Mouse (Mus musculus): Measurements from ENCODE around the gene Rag1.
A peak's percentile ranks its signal among the peaks of the same experiment; 100 is the strongest.

Gene Rag1

DNA sequence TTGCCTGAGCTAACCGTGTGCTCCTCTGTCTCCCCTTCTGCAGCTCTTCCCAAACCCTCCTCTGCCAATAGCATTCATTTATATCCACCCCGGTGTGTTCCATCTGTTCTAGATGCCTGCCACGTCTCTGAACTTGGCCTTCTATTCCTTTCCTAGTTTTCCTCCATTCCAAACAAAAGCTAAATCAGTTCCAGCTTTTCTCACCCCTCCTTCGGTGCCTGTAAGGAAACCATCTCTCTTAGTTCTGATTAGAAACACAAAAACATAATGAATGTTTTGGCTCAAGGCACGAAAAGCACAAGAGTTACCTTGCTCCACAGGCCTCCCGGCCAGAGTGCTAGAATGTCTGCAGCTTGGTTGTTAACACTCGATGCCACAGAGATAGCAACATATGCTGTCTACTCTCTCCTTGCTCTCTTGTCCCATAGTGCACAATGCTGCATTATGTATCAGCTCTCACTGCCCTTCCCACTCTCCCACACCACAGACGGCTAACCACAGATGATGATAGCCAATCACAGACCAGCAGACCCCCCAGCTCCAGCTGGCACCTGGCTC, at the start of gene Rag1, which contains the start of gene B230118H07Rik:
Gene Rag1, minus strand, starts transcription at position 388 of the 558 bp plus-strand sequence.
Gene B230118H07Rik, minus strand, starts transcription at position 419 of the 558 bp plus-strand sequence.
- no peak for DNase-seq (ENCODE audit: low spot score in 2 of 2)

DNA sequence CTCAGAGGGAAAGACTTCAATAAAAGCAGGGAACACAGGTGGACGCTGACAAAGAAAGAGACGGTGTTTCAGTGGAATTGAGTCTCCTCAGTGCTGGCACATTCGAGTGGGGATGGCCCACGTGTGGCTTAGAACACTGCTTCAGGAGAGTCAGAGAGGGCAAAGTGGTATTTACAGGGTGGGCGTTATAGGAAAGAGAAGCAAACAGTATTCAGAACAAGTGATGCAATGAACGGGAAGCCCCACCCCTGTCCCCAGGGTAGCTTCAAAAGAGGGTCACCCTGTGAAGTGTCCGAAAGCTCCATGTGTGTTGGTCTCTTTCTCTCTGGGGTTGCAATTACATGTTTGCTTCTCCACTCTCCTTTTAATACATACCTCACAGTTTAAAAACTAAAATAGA, 46.3 kb upstream of the Rag1 start:
- no peak for DNase-seq (ENCODE audit: low spot score in 2 of 2)

DNA sequence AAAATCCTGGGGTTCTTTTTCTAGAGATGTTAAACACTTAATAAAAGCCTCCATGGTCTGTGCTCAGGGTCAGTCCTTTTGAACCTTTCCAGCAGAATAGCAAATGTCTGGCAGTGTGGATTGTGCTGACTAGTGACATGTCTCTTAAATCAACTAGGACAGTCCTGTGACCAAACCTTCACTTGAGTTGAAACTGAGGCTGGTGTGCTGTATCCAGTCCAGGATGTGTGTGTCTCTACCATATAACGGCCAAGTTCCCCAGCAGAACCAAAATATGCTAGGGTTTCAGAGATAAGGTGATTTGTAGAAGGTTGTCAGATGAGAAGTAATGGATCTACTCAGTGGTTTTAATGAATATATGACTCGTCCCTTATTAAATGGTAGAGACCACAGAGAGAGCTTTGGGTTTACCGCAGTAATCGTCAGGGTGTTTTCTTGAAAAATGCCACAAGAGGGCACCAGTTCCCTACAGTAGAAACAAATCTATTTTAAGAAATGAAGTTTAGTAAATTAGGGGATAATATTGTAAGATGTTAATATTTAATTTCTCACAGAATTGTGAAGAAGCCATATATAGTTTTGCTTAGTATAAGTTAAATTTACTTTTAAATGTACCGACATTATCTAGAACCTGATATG, 44.4 kb upstream of the Rag1 start:
- DNase-seq (ENCODE audit: low spot score in 2 of 2) = no peak

DNA sequence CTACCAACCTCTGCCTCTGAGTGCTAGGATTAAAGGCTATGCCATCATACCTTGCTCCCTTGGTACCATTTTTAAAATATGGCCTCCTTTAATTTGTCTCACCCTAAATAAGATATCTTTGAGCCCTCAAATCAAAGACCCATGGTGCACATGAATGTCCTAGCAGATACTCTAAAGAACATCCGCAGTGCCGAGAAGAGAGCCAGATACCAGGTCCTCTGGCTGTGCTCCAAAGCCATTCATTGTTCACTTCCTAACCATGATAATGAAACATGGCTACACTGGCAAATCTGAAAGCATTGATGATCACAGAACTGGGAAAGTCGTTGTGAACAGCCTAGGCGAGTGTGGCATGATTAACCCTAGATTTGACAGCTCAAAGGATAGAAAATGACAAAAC, 43.7 kb upstream of the Rag1 start:
- DNase-seq (ENCODE audit: low spot score in 2 of 2) = no peak

DNA sequence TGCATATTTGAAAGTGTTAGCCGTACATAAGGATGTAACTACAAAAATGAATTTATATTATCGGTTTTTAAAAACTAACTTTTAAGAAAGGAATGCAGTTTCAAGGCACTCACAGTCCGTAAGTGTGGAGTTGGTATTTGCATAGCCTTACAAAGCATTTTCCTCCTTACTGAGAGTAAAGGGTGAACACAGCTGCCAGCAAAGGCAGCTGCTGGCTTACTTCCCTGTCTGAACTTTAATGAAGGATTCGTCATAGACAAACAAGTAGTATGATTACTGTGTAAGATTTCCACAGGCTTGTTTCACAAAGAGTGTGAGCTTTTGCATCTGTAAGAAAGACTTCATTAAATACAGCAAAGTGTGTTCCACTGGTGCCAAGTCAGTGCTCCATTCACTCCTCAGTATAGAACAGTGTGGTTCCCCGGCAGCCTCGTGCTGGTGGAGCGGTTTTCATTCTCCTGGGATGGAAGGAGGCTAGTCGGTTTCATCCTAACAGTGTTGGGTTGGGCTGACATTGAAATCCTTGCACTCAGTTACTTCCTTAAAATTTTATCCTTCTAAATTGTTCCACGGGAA, 41.0 kb upstream of the Rag1 start:
- no peak for DNase-seq (ENCODE audit: low spot score in 2 of 2)

DNA sequence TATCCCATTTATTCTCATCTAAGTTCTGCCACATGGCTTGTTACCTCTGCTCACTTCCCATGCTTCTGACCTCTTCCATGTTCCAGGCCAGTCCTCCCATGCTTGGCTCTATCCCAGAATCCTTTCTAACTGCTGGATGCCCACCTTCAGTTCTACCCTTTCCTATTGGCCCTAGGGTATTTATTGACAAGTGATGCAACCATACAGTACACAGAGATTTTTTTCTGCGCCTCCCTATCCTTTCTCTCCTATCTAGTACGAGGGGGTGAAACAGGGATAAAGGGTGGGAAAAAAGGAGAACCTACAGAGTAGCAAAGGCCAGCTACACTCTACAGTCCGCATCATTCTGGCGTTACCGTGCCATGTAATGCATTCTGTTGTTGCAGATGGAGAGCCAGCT, 38.7 kb upstream of the Rag1 start:
- DNase-seq (ENCODE audit: low spot score in 2 of 2) = no peak

DNA sequence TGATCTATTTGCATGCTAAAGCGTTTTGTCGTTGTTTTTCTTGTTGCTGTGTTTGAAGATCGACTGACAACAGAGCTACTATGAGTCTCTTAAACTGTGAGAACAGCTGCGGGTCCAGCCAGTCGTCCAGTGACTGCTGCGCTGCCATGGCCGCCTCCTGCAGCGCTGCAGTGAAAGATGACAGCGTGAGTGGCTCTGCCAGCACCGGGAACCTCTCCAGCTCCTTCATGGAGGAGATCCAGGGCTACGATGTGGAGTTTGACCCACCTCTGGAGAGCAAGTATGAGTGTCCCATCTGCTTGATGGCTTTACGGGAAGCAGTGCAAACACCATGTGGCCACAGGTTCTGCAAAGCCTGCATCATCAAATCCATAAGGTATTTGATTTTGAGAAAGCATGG, 35.1 kb upstream of the Rag1 start:
- DNase-seq (ENCODE audit: low spot score in 2 of 2) = no peak

DNA sequence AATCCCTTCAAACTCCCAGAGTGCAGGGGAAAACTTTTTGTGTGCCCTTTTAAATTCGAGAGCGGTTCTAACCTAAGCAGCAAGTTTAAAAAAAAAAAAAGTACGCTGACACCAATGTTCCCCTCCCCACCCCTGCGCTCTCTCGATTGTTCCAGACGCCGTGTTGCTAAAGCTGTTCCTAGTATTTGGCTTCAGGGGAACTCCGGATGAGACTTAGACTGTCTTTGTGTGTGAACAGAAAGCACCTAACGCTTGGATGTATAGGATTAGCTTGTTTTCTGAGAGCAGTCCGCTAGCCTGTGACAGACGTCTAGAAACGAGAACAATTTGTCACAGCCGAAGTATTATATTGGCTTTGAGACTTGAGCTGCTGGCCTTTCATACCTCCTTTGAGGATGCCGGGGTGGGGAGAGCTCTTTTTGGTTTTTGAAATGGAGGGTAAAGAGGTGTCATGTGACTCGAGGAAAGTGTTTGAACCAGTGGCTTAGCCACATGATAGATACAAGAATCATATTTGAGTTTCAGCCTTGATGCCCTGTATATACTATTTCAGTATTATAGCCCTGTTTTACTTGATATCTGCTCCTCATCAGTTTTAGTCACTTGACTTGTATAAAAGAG, 30.0 kb upstream of the Rag1 start:
- peak; percentile 9 to 18 for DNase-seq (ENCODE audit: low spot score in 2 of 2)

DNA sequence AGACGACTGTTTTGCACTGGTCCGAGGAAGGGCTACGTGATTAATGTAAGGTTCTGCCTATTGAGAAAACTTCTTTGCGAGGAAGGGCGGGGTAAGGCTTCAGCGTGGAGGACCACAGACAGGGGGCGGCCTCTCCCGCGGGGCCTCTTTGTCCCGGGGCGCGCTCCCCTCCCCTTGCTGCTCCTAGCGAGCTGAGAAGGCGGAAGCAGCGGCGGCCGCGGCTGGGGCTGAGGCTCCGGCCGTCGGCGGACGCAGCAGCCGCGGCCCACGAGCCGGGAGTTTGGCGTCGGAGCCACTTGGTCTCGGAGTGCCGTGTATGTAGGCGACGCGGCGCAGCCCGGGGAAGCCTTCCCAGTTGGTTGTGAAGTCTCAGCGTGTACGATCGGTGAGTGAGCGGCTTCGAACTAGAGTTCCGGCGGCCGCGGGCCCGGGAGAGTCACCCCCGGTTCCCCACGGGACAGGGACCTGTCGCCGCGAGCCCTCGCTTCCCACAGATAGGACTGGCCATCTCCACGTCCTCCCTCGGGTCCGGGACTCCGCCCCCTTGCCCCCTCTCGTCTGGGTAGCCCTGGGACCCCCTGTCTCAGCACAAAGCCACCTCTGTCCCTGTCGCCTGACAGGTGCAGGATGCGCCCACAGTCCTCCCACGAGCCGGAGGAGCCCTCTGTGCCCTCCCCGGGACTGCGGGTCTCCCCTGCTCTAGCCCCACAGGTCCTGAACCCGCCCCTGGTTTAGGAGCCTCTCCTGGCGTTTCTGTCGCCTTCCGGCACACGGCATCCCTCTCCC, 29.1 kb upstream of the Rag1 start, which contains the start of gene Traf6:
Gene Traf6, plus strand, starts transcription at position 194 of the 786 bp plus-strand sequence.
- DNase-seq (ENCODE audit: low spot score in 2 of 2) = peak; percentile 71 to 91

DNA sequence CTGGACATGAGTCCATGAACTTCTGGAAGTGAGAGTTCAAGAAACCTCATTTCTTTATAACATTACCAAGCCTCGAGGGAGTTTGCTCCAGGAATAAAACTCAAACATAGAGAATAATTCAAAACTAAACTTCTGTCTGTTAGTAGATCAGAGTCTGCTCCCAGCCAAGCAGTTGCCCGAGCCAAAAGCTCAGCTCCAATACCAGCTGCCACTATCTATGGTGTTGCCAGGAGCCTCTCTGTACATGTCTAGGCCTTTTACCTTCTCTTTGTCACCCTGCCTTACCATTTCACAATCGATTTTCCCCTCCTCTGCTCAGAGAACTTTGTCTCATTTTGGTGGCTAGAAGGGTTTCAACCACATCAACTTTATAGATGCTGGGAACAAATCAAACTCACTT, 24.2 kb upstream of the Rag1 start:
- no peak for DNase-seq (ENCODE audit: low spot score in 2 of 2)

DNA sequence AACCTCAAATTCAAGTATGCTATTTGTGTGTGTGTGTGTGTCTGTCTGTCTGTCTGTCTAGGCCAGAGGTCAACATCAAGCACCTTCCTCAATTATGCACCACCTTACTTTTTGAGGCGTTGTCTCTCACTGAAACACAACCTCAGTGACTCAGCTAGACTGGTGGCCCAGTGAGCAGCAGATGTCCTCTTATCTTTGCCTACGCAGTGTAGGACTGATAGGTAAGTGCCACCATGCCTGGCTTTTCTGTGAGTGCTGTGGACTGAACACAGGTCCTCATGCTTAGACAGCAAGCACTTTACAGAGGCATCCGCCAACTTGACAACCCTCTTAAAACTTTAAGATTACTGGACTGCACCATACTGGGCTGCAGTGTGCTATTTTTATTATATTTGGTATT, 19.4 kb upstream of the Rag1 start:
- DNase-seq (ENCODE audit: low spot score in 2 of 2) = no peak

DNA sequence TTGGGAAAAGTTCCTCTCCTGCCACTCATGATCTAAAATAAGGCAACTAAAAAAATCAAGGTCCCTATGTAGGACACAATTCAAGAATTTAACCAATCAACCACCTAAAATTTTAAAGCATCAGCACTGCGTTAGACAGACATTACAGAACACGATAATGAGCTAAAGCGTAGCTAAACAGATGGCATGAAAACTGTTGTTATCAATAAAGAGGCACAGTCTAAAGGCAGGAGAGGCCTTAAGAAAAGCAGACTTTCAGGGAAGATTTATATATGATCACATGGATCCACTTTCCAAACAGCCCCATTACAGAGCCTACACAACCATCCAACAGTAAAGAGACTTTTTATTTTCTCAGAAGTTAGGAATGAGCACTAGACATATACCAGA, 16.4 kb upstream of the Rag1 start:
- DNase-seq (ENCODE audit: low spot score in 2 of 2) = no peak

DNA sequence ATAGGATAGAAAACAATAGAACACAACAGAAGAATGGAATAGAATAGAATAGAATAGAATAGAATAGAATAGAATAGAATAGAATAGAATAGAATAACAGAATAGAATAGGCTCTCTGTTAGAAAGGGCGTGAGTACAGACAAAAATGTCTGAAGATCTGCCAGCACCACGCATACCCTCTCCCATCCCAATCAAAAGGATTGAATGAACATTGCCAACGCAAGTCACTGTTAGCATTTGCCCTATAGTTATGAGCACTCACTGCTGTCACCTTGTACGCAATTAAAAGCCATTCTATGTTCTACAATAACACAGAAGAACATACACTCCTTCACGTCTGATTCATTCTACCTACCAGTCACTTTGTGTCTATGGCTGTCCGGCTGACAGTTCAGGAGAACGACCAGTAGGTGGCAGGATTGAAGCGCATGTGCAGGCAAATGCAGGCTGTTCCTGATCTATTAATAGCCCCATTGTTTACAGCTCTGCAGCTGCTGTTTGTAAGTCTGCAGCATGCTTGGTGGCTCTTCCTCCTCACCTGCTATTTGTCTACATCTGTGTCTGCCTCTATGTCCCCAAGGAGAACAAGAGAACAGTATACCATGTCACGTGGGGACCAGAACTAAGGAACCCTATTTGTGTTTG, 15.9 kb upstream of the Rag1 start:
- peak; percentile 20 to 69 for DNase-seq (ENCODE audit: low spot score in 2 of 2)

DNA sequence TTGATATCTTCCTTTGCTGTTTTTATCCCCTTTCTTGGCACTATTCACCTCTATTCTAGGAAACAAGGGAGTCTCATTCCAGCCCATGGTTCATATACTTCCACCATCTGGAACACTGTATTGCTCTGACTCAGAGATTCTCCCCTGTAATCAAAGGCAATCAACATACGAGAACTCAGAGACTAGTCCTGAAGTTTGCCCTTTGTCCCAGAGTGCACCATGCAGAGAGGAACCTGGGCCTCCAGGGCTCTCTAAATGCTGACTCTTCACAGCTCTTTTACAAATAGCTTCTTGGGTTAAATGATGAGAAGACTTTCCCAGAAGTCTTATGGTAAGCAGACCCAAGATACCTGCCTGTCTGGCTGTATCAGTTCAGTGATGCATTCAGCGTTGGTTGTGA, 11.2 kb upstream of the Rag1 start:
- no peak for DNase-seq (ENCODE audit: low spot score in 2 of 2)

DNA sequence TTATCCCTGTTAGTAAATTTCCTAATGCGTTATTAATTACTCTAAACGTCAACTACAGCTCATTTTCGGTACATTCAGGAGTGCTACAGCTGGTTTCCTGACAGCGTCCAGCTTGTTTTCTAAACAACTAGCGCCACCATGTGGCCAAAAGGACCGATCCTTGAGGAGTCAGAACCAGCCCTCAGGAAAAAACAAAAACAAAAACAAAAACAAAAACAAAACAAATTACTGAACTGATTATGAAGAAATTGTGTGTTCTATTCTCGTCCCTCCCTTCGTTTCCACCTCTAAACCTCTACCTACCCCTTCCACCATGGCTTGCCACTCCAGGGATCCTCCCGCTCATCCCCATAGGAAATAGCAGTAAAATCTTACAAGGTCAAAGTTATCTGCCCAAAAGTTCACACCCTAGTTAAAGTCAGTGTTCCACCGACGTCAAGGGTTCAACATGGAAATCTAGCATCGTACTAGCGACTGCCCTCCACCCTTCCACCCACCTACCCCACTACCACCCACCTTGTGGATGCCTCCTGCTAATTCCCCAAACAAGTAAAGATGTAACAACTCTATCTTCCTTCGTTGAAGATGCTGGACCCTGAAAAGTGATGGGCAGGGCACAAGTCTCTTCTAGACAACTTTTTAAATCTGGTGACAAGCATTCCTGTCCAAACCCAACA, 3.8 kb upstream of the Rag1 start:
- DNase-seq (ENCODE audit: low spot score in 2 of 2) = peak; percentile 37 to 83

DNA sequence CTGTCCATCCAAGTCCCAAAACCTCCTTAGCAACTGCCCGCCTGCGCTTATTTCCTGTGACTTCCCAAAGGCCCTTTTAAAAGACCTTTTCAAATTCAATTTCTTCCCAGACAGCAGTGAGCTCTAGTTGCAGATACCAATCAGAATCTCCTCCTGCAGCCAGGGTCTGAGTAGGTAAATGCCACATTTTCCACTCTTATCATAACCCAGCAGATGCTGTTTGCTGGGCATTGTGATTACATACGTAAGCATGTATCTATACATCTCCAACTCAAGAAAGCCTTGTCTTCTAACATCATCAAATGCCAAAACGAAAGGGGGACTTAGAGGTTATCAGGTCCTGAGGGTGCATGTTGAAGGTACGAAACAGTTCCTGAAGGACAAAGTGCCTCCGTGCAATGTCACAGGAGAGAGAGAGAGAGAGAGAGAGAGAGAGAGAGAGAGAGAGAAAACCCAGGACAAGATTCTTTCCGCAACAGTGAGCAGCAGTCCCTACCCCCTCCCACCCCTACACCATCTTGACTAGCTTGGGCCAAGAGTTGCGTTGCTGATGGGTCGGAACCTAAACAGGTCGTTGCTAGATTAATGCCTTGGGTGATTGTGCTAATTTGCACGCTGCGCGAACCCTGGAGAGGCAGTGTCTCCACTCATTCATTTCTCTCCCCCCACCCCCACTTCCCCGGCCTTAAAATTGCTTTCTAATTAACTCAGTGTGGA, 3.1 kb upstream of the Rag1 start:
- no peak for DNase-seq (ENCODE audit: low spot score in 2 of 2)

DNA sequence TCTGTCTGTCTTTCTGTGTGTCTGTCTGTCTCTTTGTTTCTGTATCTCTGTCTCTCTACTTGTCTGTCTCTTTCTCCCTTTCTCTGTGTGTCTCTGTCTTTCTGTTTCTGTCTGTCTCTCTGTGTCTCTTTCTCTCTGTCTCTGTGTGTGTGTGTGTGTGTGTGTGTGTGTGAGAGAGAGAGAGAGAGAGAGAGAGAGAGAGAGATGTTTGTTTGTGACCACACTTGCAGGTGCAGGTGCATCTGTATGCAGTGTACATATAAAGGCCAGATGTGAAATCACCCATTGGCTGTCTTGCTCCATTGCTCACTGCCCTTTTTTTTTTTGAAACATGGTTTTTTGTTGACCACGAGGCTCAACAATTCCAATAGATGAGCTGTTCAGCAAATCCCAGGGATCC, 1.1 kb upstream of the Rag1 start:
- no peak for DNase-seq (ENCODE audit: low spot score in 2 of 2)

DNA sequence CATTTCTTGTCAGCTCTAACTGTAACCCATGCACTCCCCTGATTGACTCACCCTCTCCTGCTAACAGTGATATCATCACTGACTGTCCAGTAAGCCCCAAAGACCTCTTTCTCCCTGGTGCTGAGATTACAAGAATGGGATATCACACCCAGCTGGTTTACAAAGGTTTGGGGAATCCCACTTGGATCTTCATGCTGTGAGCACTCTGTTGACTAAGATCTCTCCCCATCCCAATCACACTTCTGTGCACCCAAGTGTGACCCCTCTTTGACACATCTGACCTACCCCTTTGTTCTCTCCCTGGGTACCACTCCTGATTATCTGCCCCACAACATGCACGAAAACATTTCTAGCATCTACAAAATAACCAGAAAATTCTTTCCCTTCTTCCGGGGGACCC, 940 bp downstream of the Rag1 start:
- DNase-seq (ENCODE audit: low spot score in 2 of 2) = no peak

DNA sequence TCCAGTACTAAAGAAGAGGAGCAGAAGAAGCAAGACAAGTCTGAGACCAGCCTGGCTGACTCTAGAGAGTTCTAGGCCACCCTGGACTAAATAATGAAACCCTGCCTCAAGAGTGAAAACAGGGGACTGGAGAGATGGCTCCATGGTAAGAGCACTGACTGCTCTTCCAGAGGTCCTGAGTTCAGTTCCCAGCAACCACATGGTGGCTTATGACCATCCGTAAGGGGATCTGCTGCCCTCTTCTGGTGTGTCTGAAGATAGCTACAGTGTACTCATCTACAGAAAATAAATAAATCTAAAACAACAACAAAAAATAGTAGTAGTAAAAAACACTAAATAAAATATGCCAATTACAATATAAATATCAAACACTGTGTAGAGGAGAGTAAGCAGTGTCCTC, 3.5 kb downstream of the Rag1 start:
- no peak for DNase-seq (ENCODE audit: low spot score in 2 of 2)

DNA sequence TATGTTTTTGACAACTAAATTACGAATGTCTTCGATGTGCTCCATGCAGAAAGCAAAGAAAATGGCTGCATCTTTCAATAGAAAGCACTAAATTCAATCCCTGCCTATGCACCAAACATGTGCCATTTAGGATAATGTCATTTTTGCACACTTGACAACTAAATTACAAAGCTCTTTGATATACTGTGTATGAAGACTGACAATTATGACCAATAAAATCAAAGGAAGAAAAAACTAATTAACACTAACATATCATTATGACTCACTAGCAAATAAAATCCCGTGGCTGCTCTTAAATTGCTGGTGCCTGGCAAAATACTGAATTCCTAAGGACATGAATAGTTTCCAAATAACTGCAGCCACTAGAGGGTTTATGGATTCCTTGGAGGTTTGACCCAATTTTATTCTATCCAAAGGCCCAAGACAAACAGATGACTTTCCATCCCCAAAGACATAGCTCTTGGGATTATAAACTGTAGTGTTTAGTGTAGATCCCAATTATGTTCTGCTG, 9.4 kb downstream of the Rag1 start:
- no peak for DNase-seq (ENCODE audit: low spot score in 2 of 2)
